Mouse (Mus musculus) CH12.LX (cell line): ENCODE measurements around the gene Map4k4. TPM values are rescaled to one million over a fixed set of nuclear protein-coding genes. Genes with fewer than 3 reads are reported as not detected.

Experiments used
- DNase-seq: peaks from one replicate; pipeline ENCODE4 v3.0.0-alpha.2; 2013; ENCODE audit errors: extremely low read depth
- H3K27ac ChIP-seq: 2 replicates; pipeline ENCODE4 v1.5.1; 2012; ENCODE audit warnings: low read depth, mild to moderate bottlenecking, control low read depth, moderate library complexity; ENCODE audit not compliant: insufficient read depth
- H3K27me3 ChIP-seq: replicated peaks from 2 replicates; pipeline ENCODE3; 2012; ENCODE audit warnings: inconsistent platforms
- H3K36me3 ChIP-seq, 2 experiments: replicated peaks in 1 of 2; 2 replicates each; pipeline versions ENCODE3 to v1.6.1; 2012; ENCODE audit warnings: inconsistent platforms in 1 of 2, low read length in 1 of 2, mild to moderate bottlenecking in 1 of 2, mixed read lengths in 1 of 2, moderate library complexity in 1 of 2; ENCODE audit not compliant: control insufficient read depth in 1 of 2, insufficient read depth in 1 of 2
- H3K4me1 ChIP-seq, 2 experiments: 2 replicates each; pipeline ENCODE4 v1.6.1; 2012; ENCODE audit warnings: inconsistent platforms in 1 of 2, moderate library complexity in 1 of 2; ENCODE audit not compliant: insufficient read depth in 2 of 2, control insufficient read depth in 1 of 2
- H3K4me2 ChIP-seq: 2 replicates; pipeline ENCODE4 v1.6.1; 2012; ENCODE audit warnings: low read depth, mild to moderate bottlenecking, control low read depth; ENCODE audit not compliant: poor library complexity, insufficient read depth, severe bottlenecking
- H3K4me3 ChIP-seq, 3 experiments: fragments of 150-350 bp in 1 of 3; sonication (generic) in 1 of 3; replicated peaks in 1 of 3; 2 replicates each; pipeline versions ENCODE3 to v1.5.1; 2011 to 2012; ENCODE audit warnings: low read depth in 2 of 3, low read length in 2 of 3, mild to moderate bottlenecking in 2 of 3, moderate library complexity in 2 of 3, control low read depth in 1 of 3, improper control_type of control experiment in 1 of 3, inconsistent platforms in 1 of 3, mixed read lengths in 1 of 3; ENCODE audit not compliant: poor library complexity in 1 of 3
- H3K79me2 ChIP-seq: replicated peaks from 2 replicates; pipeline ENCODE4 v1.6.1; 2012; ENCODE audit warnings: mild to moderate bottlenecking, moderate library complexity; ENCODE audit not compliant: control insufficient read depth, poor library complexity, insufficient read depth, severe bottlenecking; ENCODE audit errors: extremely low read depth
- H3K9ac ChIP-seq: 2 replicates; pipeline ENCODE4 v1.6.1; 2012; ENCODE audit warnings: low read depth, mild to moderate bottlenecking, control low read depth, moderate library complexity; ENCODE audit not compliant: insufficient read depth
- H3K9me3 ChIP-seq: replicated peaks from 2 replicates; pipeline ENCODE3; 2012; ENCODE audit warnings: low read length, inconsistent platforms, mixed read lengths
- CTCF ChIP-seq, 2 experiments: IDR thresholded peaks in 1 of 2; conservative IDR thresholded peaks in 1 of 2; 2 replicates each; pipeline ENCODE4 v1.5.1; 2011 to 2012; ENCODE audit warnings: low read depth in 2 of 2, low read length in 2 of 2, improper control_type of control experiment in 1 of 2, inconsistent platforms in 1 of 2, mild to moderate bottlenecking in 1 of 2, moderate library complexity in 1 of 2
- E2F4 ChIP-seq: IDR thresholded peaks from 2 replicates; pipeline ENCODE4 v1.6.1; 2011; ENCODE audit warnings: low read depth, low read length, improper control_type of control experiment; ENCODE audit not compliant: insufficient replicate concordance
- ELF1 ChIP-seq: IDR thresholded peaks from 2 replicates; pipeline ENCODE4 v1.6.1; 2014; ENCODE audit warnings: low read depth, mild to moderate bottlenecking, inconsistent platforms, low read length, improper control_type of control experiment
- ETS1 ChIP-seq: conservative IDR thresholded peaks from 2 replicates; pipeline ENCODE4 v1.6.1; 2012; ENCODE audit warnings: low read depth, mild to moderate bottlenecking, inconsistent platforms, low read length, improper control_type of control experiment, moderate library complexity
- IRF4 ChIP-seq: IDR thresholded peaks from 2 replicates; pipeline ENCODE4 v1.6.1; 2014; ENCODE audit warnings: low read depth, mild to moderate bottlenecking, inconsistent platforms, low read length, improper control_type of control experiment
- JUN ChIP-seq: IDR thresholded peaks from 2 replicates; pipeline ENCODE4 v1.6.1; 2011; ENCODE audit warnings: low read depth, mild to moderate bottlenecking, low read length, improper control_type of control experiment, moderate library complexity; ENCODE audit not compliant: insufficient read depth
- JUND ChIP-seq: conservative IDR thresholded peaks from 2 replicates; pipeline ENCODE4 v1.6.1; 2011; ENCODE audit warnings: low read depth, low read length, improper control_type of control experiment
- KAT2A ChIP-seq: IDR thresholded peaks from 2 replicates; pipeline ENCODE4 v1.6.1; 2012; ENCODE audit warnings: low read length, improper control_type of control experiment, inconsistent platforms; ENCODE audit not compliant: insufficient replicate concordance
- MEF2A ChIP-seq: IDR thresholded peaks from 2 replicates; pipeline ENCODE4 v1.6.1; 2014; ENCODE audit warnings: low read depth, mild to moderate bottlenecking, inconsistent platforms, low read length, improper control_type of control experiment, borderline replicate concordance
- NELFE ChIP-seq: IDR thresholded peaks from 2 replicates; pipeline ENCODE4 v1.6.1; 2011; ENCODE audit warnings: low read depth, low read length, improper control_type of control experiment
- PAX5 ChIP-seq: IDR thresholded peaks from 2 replicates; pipeline ENCODE4 v1.6.1; 2012; ENCODE audit warnings: low read length, inconsistent platforms, mixed read lengths
- POLR2AphosphoS2 ChIP-seq: IDR thresholded peaks from 2 replicates; pipeline ENCODE4 v1.6.1; 2011; ENCODE audit warnings: low read depth, low read length, improper control_type of control experiment
- RAD21 ChIP-seq: IDR thresholded peaks from 2 replicates; pipeline ENCODE4 v1.6.1; 2011; ENCODE audit warnings: low read depth, mild to moderate bottlenecking, low read length, improper control_type of control experiment, moderate library complexity
- RCOR1 ChIP-seq: conservative IDR thresholded peaks from 2 replicates; pipeline ENCODE4 v1.6.1; 2012; ENCODE audit warnings: low read depth, mild to moderate bottlenecking, inconsistent platforms, low read length, improper control_type of control experiment
- SMC3 ChIP-seq: IDR thresholded peaks from 2 replicates; pipeline ENCODE4 v1.6.1; 2011; ENCODE audit warnings: low read depth, low read length, improper control_type of control experiment
- TCF12 ChIP-seq: IDR thresholded peaks from 2 replicates; pipeline ENCODE4 v1.6.1; 2014; ENCODE audit warnings: low read depth, mild to moderate bottlenecking, inconsistent platforms, low read length, improper control_type of control experiment
- UBTF ChIP-seq: IDR thresholded peaks from 2 replicates; pipeline ENCODE4 v1.6.1; 2012; ENCODE audit warnings: low read depth, mild to moderate bottlenecking, inconsistent platforms, low read length, improper control_type of control experiment, moderate library complexity
- USF1 ChIP-seq: IDR thresholded peaks from 2 replicates; pipeline ENCODE4 v1.6.1; 2014; ENCODE audit warnings: low read depth, mild to moderate bottlenecking, inconsistent platforms, low read length, improper control_type of control experiment
- USF2 ChIP-seq: conservative IDR thresholded peaks from 2 replicates; pipeline ENCODE4 v1.6.1; 2011; ENCODE audit warnings: low read depth, low read length, improper control_type of control experiment
- ZKSCAN1 ChIP-seq: IDR thresholded peaks from 2 replicates; pipeline ENCODE4 v1.6.1; 2012; ENCODE audit warnings: low read depth, inconsistent platforms, low read length, improper control_type of control experiment, borderline replicate concordance
- ZMIZ1 ChIP-seq: IDR thresholded peaks from 2 replicates; pipeline ENCODE4 v1.6.1; 2012; ENCODE audit warnings: low read depth, mild to moderate bottlenecking, inconsistent platforms, low read length, improper control_type of control experiment
- dilution Hi-C: fragments of 300-500 bp; cut with MboI; formaldehyde crosslinking; loops from 2 replicates; pipeline ENCODE4 v1.14.3; 2020; ENCODE audit warnings: low sequenced_read_pairs; ENCODE audit not compliant: extremely low pct_unique_long_range_greater_than_20kb, extremely low pct_ligation_motif_present
- in situ Hi-C: fragments of 300-500 bp; cut with MboI; formaldehyde crosslinking; loops from 3 replicates; pipeline ENCODE4 v1.14.3; 2019; ENCODE audit warnings: low sequenced_read_pairs, low pct_ligation_motif_present, low pct_unique_long_range_greater_than_20kb, mixed read lengths
- polyA plus RNA-seq: library from polyadenylated mRNA; unstranded; fragments of >175 nt; gene quantifications from 2 replicates; pipeline ENCODE4 v1.2.1, GENCODE M21; 2012; ENCODE audit warnings: low read depth; ENCODE audit not compliant: insufficient read length
- total RNA-seq, 2 experiments: library from RNA; depleted of rRNA; stranded (reverse); fragments of 300-350 nt in 1 of 2; fragments of >200 nt in 1 of 2; gene quantifications; 2 replicates each; pipeline ENCODE4 v1.2.3; 2012 to 2014

Map4k4 gene
- total and polyA plus RNA-seq, 3 experiments, result 21.8 to 46.3 (median 41.0) TPM

- H3K4me1 ChIP-seq, result peaks cover 3 to 20% of the 10 kb centered on the region in 2 experiments
- no peaks in the 10 kb centered on the region for H3K79me2 ChIP-seq
- H3K9ac ChIP-seq, result no peak overlapping the region
- peaks cover 20 to 83% of the 10 kb centered on the region in 2 experiments for H3K36me3 ChIP-seq
- H3K4me2 ChIP-seq, result no peak overlapping the region
- in situ Hi-C loops (no loop called here), dilution Hi-C loops (no loop called here)
- DNase-seq, result no peak
- no peak overlapping the region for H3K27ac ChIP-seq
- no peaks in the 10 kb centered on the region for H3K9me3 ChIP-seq
- H3K27me3 ChIP-seq, result no peaks in the 10 kb centered on the region
- H3K4me3 ChIP-seq, result no peak overlapping the region
- TF ChIP-seq RCOR1, result no peak
- no peak for TF ChIP-seq JUN
- TF ChIP-seq PAX5, result no peak
- peak; percentile 36 for TF ChIP-seq RAD21
- no peak for TF ChIP-seq NELFE
- TF ChIP-seq ZKSCAN1, result no peak
- TF ChIP-seq ETS1, result no peak
- TF ChIP-seq CTCF (conservative IDR thresholded peaks at IDR 0.05 in 1 of 2, IDR thresholded peaks at IDR 0.05 in 1 of 2; ENCODE audit: low read depth in 2 of 2, low read length in 2 of 2), result peak in 1 of 2 experiments; percentile 36; a peak in 2 of 4 replicates
- TF ChIP-seq, all 38 proteins: peak for 2
These were observed 82.2 kb downstream of the Map4k4 start for GRCm38 (mm10) chr1:39982727-39983487.

- H3K9me3 ChIP-seq, result no peaks in the 10 kb centered on the region
- no peaks in the 10 kb centered on the region for H3K27me3 ChIP-seq
- DNase-seq, result no peak
- TF ChIP-seq JUN (no peak), ETS1 (no peak), ELF1 (no peak), UBTF (no peak), NELFE (no peak), USF1 (no peak)
- H3K4me2 ChIP-seq, result no peak overlapping the region
- in situ Hi-C loops, result no loop called here
- H3K27ac ChIP-seq, result no peak overlapping the region
- no peak overlapping the region for H3K4me3 ChIP-seq
- peaks cover 3 to 15% of the 10 kb centered on the region in 2 experiments; a peak in 3 of 4 replicates for H3K4me1 ChIP-seq
- H3K36me3 ChIP-seq, result peaks cover 26 to 84% of the 10 kb centered on the region in 2 experiments
- no peaks in the 10 kb centered on the region for H3K79me2 ChIP-seq
- no peak overlapping the region for H3K9ac ChIP-seq
- dilution Hi-C loops, result no loop called here
These were observed 83.6 kb downstream of the Map4k4 start for GRCm38 (mm10) chr1:39984331-39984730.

GRCm38 (mm10) chr1:39986820-39987219, 86.1 kb downstream of the Map4k4 start:
- dilution Hi-C loops, result no loop called here
- H3K4me1 ChIP-seq, result peaks cover 3 to 22% of the 10 kb centered on the region in 2 experiments; a peak in 3 of 4 replicates
- no peaks in the 10 kb centered on the region for H3K27me3 ChIP-seq
- H3K36me3 ChIP-seq, result peaks cover 42 to 84% of the 10 kb centered on the region in 2 experiments
- no peak overlapping the region for H3K4me2 ChIP-seq
- H3K9ac ChIP-seq, result no peak overlapping the region
- H3K9me3 ChIP-seq, result no peaks in the 10 kb centered on the region
- TF ChIP-seq ZMIZ1 (no peak), IRF4 (no peak), SMC3 (no peak), MEF2A (no peak), RCOR1 (no peak), POLR2AphosphoS2 (no peak), KAT2A (no peak), TCF12 (no peak), JUND (no peak), E2F4 (no peak), USF2 (no peak)
- TF ChIP-seq, all 38 proteins: peak for 0
- H3K4me3 ChIP-seq, result no peak overlapping the region
- no peaks in the 10 kb centered on the region for H3K79me2 ChIP-seq
- DNase-seq, result no peak
- in situ Hi-C loops, result no loop called here
- H3K27ac ChIP-seq, result no peak overlapping the region
